Mouse (Mus musculus): ENCODE measurements around the gene Hpcal1.

The Hpcal1 gene

DNA sequence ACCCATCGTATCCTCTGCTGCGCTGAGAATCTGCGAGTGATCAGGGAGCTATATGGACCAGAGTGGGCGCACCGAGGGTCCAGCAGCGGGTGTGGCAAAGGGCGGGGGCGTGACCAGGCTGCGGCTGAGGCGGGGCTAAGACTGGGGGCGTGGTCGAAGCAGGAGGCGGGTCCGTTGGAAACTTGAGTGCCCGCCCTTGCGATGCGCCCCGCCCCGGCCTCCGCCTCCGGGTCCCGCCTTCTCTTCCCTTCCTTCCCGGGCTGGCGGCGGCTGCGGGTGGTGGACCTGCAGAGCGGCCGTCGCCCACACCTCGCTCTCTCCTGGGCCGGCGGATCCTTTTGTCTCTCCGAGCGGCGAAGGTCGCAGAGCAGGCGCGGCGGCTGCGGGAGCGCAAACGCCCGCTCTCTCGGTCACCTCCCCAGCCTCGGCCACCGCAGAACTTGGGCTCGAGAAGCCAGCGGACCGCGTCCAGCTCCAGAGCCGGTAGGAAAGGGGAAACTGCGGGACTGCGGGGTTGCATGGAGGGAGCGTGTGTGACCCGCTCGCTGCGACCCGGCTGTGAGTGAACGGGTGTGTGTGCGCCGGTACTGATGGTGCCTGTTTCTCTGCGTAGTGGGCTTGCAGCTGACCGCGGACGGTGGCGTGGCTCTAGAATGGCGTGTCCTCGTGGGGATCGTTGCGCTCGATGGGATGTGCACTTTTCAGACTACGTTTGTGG lies at the start of gene Hpcal1:
TSS of gene Hpcal1 (plus strand) at position 293 of the 718 bp plus-strand sequence.
- in situ Hi-C loops (cut with MboI) = no loop called here

DNA sequence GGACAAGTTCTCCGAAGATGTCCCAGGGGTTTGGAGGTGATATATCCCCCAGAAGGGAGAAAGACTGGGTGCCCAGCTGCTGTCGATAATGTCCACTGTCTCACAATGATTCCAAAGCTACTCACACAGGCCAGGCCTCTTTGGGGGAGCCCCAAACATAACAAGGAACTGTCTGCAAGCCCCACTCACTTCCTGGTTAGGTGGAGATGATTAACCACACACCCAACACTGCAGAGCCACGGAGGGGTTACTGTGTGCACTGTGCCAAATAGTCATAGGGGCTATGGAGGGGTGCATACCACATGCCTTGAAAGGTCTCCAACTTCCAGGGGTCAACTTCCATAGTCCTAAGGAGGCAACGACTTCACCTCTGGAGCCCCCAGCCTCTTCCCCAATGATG lies 49.4 kb upstream of the Hpcal1 start:
- in situ Hi-C loops (cut with MboI) = no loop called here

GRCm38 (mm10) chr12:17644385-17645222 lies 46.1 kb upstream of the Hpcal1 start:
- in situ Hi-C loops (cut with MboI) = no loop called here

GRCm38 (mm10) chr12:17646457-17646856 lies 44.2 kb upstream of the Hpcal1 start:
- in situ Hi-C loops (cut with MboI) = no loop called here

DNA sequence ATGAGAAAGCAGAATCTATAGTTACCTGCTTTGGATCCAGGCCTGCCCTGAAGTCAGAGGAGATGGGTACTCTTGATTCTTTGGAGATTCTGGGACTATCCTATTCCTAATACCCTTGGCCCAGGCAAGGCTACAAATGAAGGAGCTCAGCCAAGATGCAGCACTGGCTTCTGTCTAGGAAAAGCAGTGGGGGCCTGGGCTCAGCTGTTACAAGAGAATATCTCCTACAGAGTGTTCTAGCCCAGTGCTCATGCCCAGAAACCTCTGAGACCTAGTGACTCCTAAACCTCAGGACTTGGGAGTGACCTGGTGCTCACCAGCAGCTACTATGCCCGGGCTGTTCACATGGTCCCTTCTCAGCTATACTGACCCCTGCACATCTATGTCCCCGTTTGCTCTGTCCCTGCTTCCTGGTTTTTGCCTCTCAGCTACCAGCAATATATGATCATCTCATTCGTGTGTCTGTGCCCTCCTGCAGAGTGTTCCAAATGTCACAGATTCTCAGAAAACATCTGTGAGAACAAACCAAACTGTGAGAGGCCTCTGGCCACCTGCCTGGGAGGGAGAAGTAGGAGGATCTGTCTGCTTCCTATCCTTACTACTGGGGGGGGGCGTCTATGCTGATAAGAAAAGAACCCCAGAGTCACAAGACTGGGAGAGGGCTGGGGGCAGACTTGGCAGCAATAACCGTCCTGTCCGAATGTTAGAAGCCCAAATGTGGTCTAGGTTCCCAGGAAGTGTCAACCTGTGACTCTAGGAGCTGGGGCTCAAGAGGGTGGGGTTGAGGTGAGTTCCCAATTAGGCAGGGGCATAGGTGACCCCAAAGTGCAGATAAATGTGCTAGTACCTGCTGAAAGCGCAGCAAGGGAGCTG lies 39.2 kb upstream of the Hpcal1 start:
- in situ Hi-C loops (cut with MboI) = no loop called here

DNA sequence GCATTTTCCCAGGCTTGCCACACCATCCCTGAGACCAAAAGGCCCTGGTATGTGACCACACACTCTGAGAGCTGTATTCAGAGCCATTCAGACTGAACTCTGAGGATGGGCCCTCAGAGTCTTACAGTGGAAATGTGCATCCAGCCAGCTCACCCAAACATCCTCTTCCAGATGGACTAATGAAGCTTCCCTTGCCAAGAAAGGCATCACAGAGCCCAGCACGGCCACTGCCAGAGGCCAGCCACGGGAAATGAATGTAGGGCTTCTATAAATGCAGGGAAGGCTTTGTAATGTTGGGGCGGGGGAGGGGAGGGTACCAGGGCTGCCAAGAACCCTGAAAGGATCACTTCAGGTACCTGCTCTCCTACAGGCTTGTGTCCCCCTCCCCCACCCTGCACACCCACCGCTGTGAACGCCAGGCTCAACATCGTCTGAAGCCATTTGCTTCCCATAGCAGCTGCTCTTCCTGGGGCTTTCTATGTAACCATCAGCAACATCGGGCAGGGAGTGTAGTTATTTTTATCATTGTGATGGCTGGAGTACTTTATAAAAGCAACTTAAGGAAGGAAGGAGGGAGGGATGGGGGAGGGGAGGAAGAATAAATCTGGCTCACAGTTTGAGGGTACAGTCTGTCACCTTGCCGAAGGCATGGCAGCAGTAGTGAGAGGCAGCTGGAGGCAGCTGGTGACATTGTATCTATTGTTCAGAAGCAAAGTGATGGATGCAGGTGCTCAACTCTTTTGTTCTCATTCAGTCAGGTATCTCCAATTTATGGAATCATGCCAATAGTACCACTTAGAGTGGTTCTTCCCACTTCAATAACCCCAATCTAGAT lies 38.2 kb upstream of the Hpcal1 start:
- in situ Hi-C loops (cut with MboI) = no loop called here

GRCm38 (mm10) chr12:17653051-17653783 lies 37.4 kb upstream of the Hpcal1 start:
- in situ Hi-C loops (cut with MboI) = no loop called here

DNA sequence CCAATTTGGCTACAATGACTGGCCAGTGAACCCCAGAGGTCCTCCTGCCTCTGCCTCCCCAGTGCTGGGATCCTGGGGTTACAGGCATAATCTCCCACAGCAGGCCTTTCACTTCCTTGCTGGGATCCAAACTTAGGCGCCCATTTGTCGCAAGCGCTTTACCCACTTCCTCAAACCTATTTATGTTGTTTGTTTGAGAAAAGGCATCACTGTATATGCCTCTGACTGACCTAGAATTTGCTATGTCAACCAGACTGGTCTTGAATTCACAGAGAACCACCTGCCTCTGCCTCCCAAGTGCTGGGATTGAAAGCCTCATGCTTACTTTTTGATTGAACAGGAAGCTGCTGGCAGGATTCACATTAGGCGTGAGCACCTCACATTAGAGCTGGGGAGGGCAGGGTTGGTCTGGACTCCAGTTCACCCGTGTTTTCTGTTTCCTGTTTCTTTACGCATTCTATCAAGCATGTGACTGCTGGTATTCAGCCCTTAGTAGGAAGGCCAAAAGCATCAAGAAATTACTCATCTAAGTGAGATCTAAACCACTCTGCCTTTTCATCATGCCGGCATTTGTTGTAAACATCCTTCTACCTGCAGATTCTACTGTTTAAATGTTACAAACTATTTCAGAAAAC lies 33.0 kb upstream of the Hpcal1 start:
- in situ Hi-C loops (cut with MboI) = no loop called here

DNA sequence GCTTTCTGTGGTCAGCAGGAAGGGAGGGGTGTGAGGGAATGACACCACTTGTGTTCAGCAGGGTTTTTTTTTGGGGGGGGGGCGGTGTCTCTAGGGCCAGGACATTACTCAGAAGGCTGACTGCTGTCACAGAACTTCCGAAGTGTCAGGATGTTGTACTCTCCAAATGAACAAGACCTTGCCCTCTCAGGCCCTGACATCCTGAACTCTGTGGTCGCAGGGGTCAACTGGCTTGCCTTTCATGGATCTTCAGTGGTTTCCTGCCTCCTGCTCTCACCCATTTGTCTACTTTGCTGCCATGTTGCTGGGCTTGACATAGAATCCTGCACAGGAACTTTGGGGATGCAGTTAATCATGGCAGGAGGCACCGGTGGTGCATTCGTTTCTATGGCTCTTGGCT lies 32.1 kb upstream of the Hpcal1 start:
- in situ Hi-C loops (cut with MboI) = no loop called here

DNA sequence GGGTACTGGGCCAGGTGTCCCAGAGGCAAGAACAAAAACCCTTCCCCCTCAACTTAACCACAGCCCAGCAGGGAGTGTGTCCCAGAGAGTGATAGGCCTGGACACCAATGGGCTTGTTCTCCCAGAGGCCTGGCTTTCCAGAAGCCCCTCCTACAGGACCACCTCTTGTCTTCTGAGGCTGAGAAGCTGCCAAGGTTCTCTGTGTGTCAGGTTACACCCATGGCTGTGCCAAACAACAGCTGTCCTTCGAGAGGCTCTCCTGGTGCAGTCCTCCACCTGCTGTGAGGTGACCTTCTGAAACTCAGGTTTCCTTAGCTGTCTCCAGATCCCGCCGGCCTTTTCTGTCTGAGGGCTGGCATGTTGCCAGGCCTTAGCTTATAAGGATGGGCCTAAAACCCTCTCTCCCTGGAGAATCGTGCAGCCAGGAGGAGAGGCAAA lies 29.2 kb upstream of the Hpcal1 start:
- in situ Hi-C loops (cut with MboI) = no loop called here

DNA sequence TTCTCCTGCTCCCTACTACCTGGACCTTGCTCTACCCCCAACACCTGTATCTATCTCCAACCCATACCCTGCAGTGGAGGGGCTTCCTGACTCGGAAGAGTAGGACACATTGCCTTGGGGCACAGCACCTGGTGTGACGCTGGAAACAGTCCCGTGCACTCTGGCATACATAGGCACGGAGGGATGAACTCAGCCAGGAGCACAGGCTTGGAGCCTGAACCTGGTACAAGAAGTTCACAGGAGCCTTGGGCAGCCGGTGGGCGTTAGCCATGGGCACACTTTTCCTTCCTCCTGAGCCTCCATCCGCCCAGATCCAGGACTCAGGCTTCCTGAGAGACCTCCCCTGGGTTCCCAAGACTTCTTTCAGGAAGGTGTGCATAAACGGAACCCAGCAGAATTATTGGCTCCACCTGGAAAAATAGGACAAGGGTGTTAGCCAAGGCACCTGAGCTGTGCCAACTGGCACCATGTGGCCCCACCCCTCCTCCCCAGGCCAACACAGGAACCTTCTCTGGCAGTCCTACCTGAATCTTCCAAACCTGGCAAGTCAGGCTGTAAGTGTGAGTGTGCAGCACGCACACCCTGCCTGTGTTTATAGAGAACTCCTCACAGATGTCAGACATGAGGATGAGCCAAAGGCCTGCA lies 26.5 kb upstream of the Hpcal1 start:
- in situ Hi-C loops (cut with MboI) = no loop called here

DNA sequence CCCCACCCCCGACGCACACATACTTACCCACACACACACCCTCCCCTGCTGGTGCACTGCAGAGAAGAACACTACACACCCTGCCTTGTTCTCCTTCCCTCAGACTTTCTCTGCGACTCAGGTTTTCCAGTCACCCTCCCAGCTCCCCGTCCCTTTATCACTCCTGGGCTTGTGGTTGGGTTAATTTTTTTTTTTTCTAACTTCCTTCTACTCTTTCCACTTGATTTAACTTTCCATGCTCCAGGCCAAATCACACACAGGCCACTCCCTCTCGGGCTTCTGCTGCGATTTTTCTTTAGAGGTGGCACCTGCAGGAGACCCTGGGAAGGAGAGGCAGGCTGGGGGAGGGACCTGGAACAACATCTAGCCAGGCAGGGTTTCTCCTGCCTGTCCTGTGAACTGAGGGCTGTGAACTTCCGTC lies 24.7 kb upstream of the Hpcal1 start:
- in situ Hi-C loops (cut with MboI) = no loop called here

DNA sequence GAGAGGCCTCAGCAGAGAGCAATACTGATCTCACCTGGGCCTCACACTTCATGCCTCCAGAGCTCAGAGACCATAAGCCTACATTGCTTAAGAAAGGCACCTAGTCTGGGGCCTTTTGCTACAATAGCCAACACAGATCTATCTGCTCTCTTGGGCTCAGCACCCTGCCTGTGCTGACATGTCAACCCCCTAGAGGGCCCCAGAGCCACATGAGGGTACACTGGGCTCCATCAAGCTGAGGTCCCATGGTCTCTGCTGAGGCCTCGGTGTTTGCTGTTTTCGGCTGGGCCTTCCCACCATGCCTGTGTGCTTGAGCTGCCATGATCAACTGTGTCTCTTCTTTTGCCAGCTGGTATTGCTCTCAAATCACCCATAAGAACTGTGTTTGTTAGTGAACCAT lies 24.0 kb upstream of the Hpcal1 start:
- in situ Hi-C loops (cut with MboI) = no loop called here

GRCm38 (mm10) chr12:17673729-17674128 lies 16.9 kb upstream of the Hpcal1 start:
- in situ Hi-C loops (cut with MboI) = no loop called here

DNA sequence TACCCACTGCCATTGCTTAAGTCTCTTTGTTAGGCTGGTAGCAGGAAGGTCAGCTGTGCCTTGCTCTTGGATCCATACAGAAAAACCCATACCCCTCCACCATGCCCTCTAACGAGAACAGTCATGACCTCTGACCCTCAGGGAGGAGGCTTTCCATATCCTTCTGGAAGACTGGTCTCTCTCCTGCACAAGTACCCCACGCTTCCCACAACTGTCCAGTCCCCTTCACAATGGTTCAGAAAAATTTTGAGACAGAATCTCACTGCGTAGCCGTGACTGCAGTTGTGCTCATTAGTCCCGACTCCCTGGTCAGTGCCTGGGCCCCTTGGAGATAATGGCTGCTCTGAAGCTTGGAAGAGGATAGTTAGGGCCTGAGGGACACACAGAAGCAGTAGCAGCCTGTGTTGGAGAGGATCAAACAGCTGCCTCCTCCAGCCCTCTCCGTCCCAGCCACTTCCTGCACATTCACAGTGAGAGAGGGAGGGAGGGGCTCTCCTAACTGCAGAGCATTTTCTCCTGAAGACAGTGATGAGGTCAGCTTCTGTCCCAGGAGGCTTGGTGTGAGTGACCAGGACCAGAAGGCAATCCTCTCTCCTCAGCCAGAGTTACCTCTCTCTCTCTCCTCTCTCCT lies 16.4 kb upstream of the Hpcal1 start:
- in situ Hi-C loops (cut with MboI) = no loop called here

- in situ Hi-C loops (cut with MboI) = no loop called here
Observed at GRCm38 (mm10) chr12:17677743-17678142, 12.9 kb upstream of the Hpcal1 start.

GRCm38 (mm10) chr12:17679571-17679970 lies 11.1 kb upstream of the Hpcal1 start:
- in situ Hi-C loops (cut with MboI) = no loop called here

DNA sequence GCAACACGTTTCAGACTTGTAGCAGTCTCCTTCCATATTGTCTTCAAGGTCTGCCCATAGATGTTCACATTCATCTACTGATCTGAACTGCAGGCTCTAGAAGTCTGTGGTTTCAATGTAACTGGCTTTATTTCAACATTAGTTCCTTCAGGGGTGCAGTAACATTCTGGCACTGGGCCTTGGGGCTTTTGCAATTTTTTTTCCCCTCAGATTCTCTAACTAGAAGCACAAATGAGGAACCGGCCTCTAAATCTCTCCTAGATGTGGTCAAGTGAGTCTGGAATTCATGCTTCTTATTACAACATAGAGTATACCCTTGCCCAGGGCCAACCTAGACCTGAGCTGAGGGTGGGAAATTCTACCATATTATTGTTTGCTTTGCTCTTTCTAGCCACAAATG lies 8.5 kb upstream of the Hpcal1 start:
- in situ Hi-C loops (cut with MboI) = loop anchor here (10.0 kb wide), 1 partner anchor 317 kb away; no protein-coding TSS in a partner anchor

DNA sequence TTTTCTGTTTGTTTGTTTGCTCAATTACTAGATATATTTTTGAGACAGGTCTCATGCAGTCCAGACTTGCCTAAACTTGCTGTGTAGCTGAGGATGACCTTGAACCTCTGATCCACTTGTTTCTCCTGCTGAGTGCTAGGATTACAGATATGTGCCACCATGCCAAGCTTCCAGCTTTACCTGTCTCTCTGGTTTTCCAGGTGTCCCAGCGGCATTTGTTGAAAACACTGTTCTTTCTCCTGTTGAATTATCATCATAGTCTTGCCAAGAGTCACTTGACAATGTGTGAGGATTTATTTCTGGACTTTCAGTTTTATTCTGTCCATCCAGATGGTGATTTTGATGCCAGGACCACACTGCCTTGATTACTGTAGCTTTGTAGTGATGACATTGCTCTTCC lies 6.3 kb upstream of the Hpcal1 start:
- in situ Hi-C loops (cut with MboI) = loop anchor here (10.0 kb wide), 1 partner anchor 320 kb away; no protein-coding TSS in a partner anchor
